Comparison of ENCODE assay signal across 25 mouse cellular contexts in genomic region chr10:117128693-117129092, GRCm38 (mm10). TPM values are rescaled to one million over a fixed set of nuclear protein-coding genes. Genes with fewer than 3 reads are reported as not detected.
A peak's percentile ranks its signal among the peaks of the same experiment; 100 is the strongest.
DNase-seq lines count a peak whose midpoint lies in the region; ATAC-seq and TF ChIP-seq lines count a peak whose summit lies in the region.
"Had no signal": no experiment of that assay in that cellular context is flagged by ENCODE, and none has a peak within 500 bp of the region (broad histone marks: within the 10 kb centered on the region; RNA-seq: fewer than 3 reads in every experiment).

No protein-coding gene starts in this region.

- WGBS in liver, embryonic 14.5 days (ENCODE audit: insufficient replicate concordance), result 59% methylated on average over 2 of the region's 2 CpGs
- 76% methylated on average over 2 of the region's 2 CpGs for WGBS in liver, postnatal 0 days (ENCODE audit: insufficient replicate concordance)
- WGBS in kidney, embryonic 16.5 days, result 96% methylated on average over 2 of the region's 2 CpGs
- 92% methylated on average over 2 of the region's 2 CpGs for WGBS in intestine, embryonic 15.5 days

- H3K9me3 ChIP-seq in MEL (replicated peaks; ENCODE audit: insufficient read depth, low read length), result no peaks in the 10 kb centered on the region
- H3K9me3 ChIP-seq in liver, embryonic 14.5 days (ENCODE audit: control insufficient read depth, low read length), result no peaks in the 10 kb centered on the region
- no peaks in the 10 kb centered on the region for H3K9me3 ChIP-seq in liver, postnatal 0 days (ENCODE audit: low read length)
- no peaks in the 10 kb centered on the region for H3K9me3 ChIP-seq in kidney, embryonic 16.5 days (ENCODE audit: low read length)
- H3K9me3 ChIP-seq in intestine, embryonic 15.5 days, result no peaks in the 10 kb centered on the region
- H3K9me3 ChIP-seq: forebrain, embryonic 10.5 days; forebrain, embryonic 13.5 days; heart, embryonic 10.5 days; heart, embryonic 13.5 days had no signal

- H3K4me1 ChIP-seq in MEL (ENCODE audit: control insufficient read depth in 1 of 2, insufficient read depth in 2 of 2, low read length in 2 of 2), result peaks cover 15 to 18% of the 10 kb centered on the region in 2 experiments
- peaks cover 29 to 31% of the 10 kb centered on the region in 2 experiments for H3K4me1 ChIP-seq in liver, embryonic 14.5 days (replicated peaks; ENCODE audit: control insufficient read depth in 2 of 2, insufficient read depth in 2 of 2, low read length in 1 of 2)
- H3K4me1 ChIP-seq in liver, postnatal 0 days (ENCODE audit: insufficient read depth), result peaks cover 15% of the 10 kb centered on the region
- peaks cover 7% of the 10 kb centered on the region for H3K4me1 ChIP-seq in kidney, embryonic 16.5 days (ENCODE audit: insufficient read depth, low read length)
- no peaks in the 10 kb centered on the region for H3K4me1 ChIP-seq in intestine, embryonic 15.5 days (replicated peaks)
- H3K4me1 ChIP-seq: forebrain, embryonic 13.5 days had no signal

- H3K9ac ChIP-seq in MEL (ENCODE audit: control insufficient read depth, low read depth, low read length, poor library complexity, severe bottlenecking), result no peak overlapping the region
- H3K9ac ChIP-seq in liver, embryonic 14.5 days (replicated peaks), result no peak overlapping the region
- no peak overlapping the region for H3K9ac ChIP-seq in liver, postnatal 0 days (replicated peaks)
- H3K9ac ChIP-seq in kidney, embryonic 16.5 days (replicated peaks; ENCODE audit: low read length), result no peak overlapping the region
- no peak overlapping the region for H3K9ac ChIP-seq in intestine, embryonic 15.5 days
- H3K9ac ChIP-seq: forebrain, embryonic 13.5 days; heart, embryonic 13.5 days; hindbrain, embryonic 14.5 days had no signal

- no peak overlapping the region for H3K4me2 ChIP-seq in liver, embryonic 14.5 days (ENCODE audit: low read depth)
- no peak overlapping the region for H3K4me2 ChIP-seq in liver, postnatal 0 days (ENCODE audit: low read depth, low read length)
- H3K4me2 ChIP-seq in kidney, embryonic 16.5 days (replicated peaks; ENCODE audit: low read depth, low read length), result no peak overlapping the region
- no peak overlapping the region for H3K4me2 ChIP-seq in intestine, embryonic 15.5 days (replicated peaks)
- H3K4me2 ChIP-seq: forebrain, embryonic 13.5 days; heart, embryonic 13.5 days; hindbrain, embryonic 14.5 days had no signal

- TF ChIP-seq RAD21 in MEL (IDR thresholded peaks at IDR 0.05; ENCODE audit: low read depth, low read length), result no peak

- H3K27me3 ChIP-seq in MEL (ENCODE audit: control insufficient read depth in 1 of 2, insufficient read depth in 2 of 2, low read length in 2 of 2), result no peaks in the 10 kb centered on the region
- H3K27me3 ChIP-seq in liver, embryonic 14.5 days (ENCODE audit: control insufficient read depth, insufficient read depth, low read length), result no peaks in the 10 kb centered on the region
- H3K27me3 ChIP-seq in liver, postnatal 0 days (ENCODE audit: insufficient read depth, low read length), result no peaks in the 10 kb centered on the region
- no peaks in the 10 kb centered on the region for H3K27me3 ChIP-seq in kidney, embryonic 16.5 days (ENCODE audit: insufficient read depth, low read length)
- H3K27me3 ChIP-seq in intestine, embryonic 15.5 days (replicated peaks), result no peaks in the 10 kb centered on the region
- H3K27me3 ChIP-seq: forebrain, embryonic 13.5 days; heart, embryonic 13.5 days; Patski had no signal

- peak; percentile 55; the same call in 1 of the 2 replicates for ATAC-seq in liver, embryonic 14.5 days (ENCODE audit: insufficient read depth)
- no peak for ATAC-seq in liver, postnatal 0 days
- ATAC-seq in kidney, embryonic 16.5 days (ENCODE audit: low FRiP score, low TSS enrichment), result no peak
- no peak for ATAC-seq in intestine, embryonic 15.5 days
- ATAC-seq: forebrain, embryonic 13.5 days; forebrain, embryonic 16.5 days; hindbrain, postnatal 0 days; Patski had no signal

- TF ChIP-seq CTCF in gastrocnemius, adult 2 months (IDR thresholded peaks at IDR 0.05), result no peak
- no peak for TF ChIP-seq CTCF in MEL (IDR thresholded peaks at IDR 0.05 in 2 of 3, conservative IDR thresholded peaks at IDR 0.05 in 1 of 3; ENCODE audit: control insufficient read depth in 1 of 3, insufficient read depth in 1 of 3, low read depth in 2 of 3, low read length in 3 of 3, poor library complexity in 1 of 3, severe bottlenecking in 1 of 3)
- TF ChIP-seq CTCF in liver, embryonic 14.5 days (IDR thresholded peaks at IDR 0.05; ENCODE audit: low read depth), result no peak
- no peak for TF ChIP-seq CTCF in liver, postnatal 0 days (IDR thresholded peaks at IDR 0.05; ENCODE audit: low read depth)

- H3K79me2 ChIP-seq in MEL (ENCODE audit: control insufficient read depth, insufficient read depth, low read length, poor library complexity), result peaks cover 18% of the 10 kb centered on the region

- no peak overlapping the region for H3K4me3 ChIP-seq in gastrocnemius, adult 2 months
- H3K4me3 ChIP-seq in MEL (ENCODE audit: control insufficient read depth in 1 of 2, insufficient read depth in 1 of 2, low read depth in 2 of 2, low read length in 2 of 2), result no peak overlapping the region
- H3K4me3 ChIP-seq in liver, embryonic 14.5 days (ENCODE audit: insufficient read depth in 1 of 2, low read depth in 2 of 2, low read length in 2 of 2), result no peak overlapping the region
- no peak overlapping the region for H3K4me3 ChIP-seq in liver, postnatal 0 days (ENCODE audit: low read depth, low read length)
- H3K4me3 ChIP-seq in kidney, embryonic 16.5 days (ENCODE audit: low read length), result no peak overlapping the region
- no peak overlapping the region for H3K4me3 ChIP-seq in intestine, embryonic 15.5 days (replicated peaks)
- H3K4me3 ChIP-seq: forebrain, embryonic 10.5 days; forebrain, embryonic 13.5 days; heart, adult 2 months; heart, embryonic 10.5 days; heart, embryonic 13.5 days had no signal

- H3K36me3 ChIP-seq in MEL (ENCODE audit: control insufficient read depth in 1 of 2, insufficient read depth in 2 of 2, low read length in 2 of 2), result peaks cover 2 to 18% of the 10 kb centered on the region in 2 experiments
- peaks cover 12% of the 10 kb centered on the region for H3K36me3 ChIP-seq in liver, embryonic 14.5 days (replicated peaks; ENCODE audit: control insufficient read depth, insufficient read depth, low read depth)
- peaks cover 7% of the 10 kb centered on the region for H3K36me3 ChIP-seq in liver, postnatal 0 days (replicated peaks; ENCODE audit: insufficient read depth, low read length)
- H3K36me3 ChIP-seq in kidney, embryonic 16.5 days (ENCODE audit: insufficient read depth, low read length), result peaks cover 3% of the 10 kb centered on the region; the same call in 1 of the 2 replicates
- no peaks in the 10 kb centered on the region for H3K36me3 ChIP-seq in intestine, embryonic 15.5 days

- DNase-seq in gastrocnemius, adult 2 months, result no peak
- DNase-seq in gastrocnemius, postnatal 10 days, result no peak
- DNase-seq in MEL (ENCODE audit: low read depth, low spot score), result no peak
- DNase-seq in liver, embryonic 14.5 days (ENCODE audit: low read depth in 3 of 3, low spot score in 3 of 3), result no peak
- DNase-seq in liver, postnatal 0 days, result no peak
- DNase-seq in adipocyte (ENCODE audit: low spot score), result no peak
- DNase-seq: adrenal gland, adult 8-10 months; adrenal gland, postnatal 25 days; cerebellum, adult 11-12 months; cerebellum, adult 8-10 months; cerebellum, postnatal 14 days; gastrocnemius, postnatal 36 days; heart, adult 2 months; heart, postnatal 14 days; heart, postnatal 4 days had no signal

- 0 out of 2 replicates have a peak overlapping the region, but pooled peaks have one; percentile 12 for H3K27ac ChIP-seq in gastrocnemius, adult 2 months
- no peak overlapping the region for H3K27ac ChIP-seq in MEL (ENCODE audit: control insufficient read depth, low read depth, low read length)
- H3K27ac ChIP-seq in liver, embryonic 14.5 days, result no peak overlapping the region
- no peak overlapping the region for H3K27ac ChIP-seq in liver, postnatal 0 days (ENCODE audit: low read depth)
- no peak overlapping the region for H3K27ac ChIP-seq in kidney, embryonic 16.5 days (ENCODE audit: low read length)
- H3K27ac ChIP-seq in intestine, embryonic 15.5 days, result no peak overlapping the region
- H3K27ac ChIP-seq: forebrain, embryonic 10.5 days; forebrain, embryonic 13.5 days; heart, embryonic 10.5 days; heart, embryonic 13.5 days; hindbrain, embryonic 14.5 days; hindbrain, postnatal 0 days had no signal

- TF ChIP-seq POLR2A in MEL (IDR thresholded peaks at IDR 0.05; ENCODE audit: control insufficient read depth in 1 of 2, insufficient read depth in 1 of 2, low read depth in 1 of 2, low read length in 2 of 2, poor library complexity in 1 of 2), result no peak

- peak in 1 of 2 experiments; percentile 21; a peak in 2 of 4 replicates for TF ChIP-seq EP300 in MEL (IDR thresholded peaks at IDR 0.05; ENCODE audit: low read depth in 1 of 2, low read length in 2 of 2)
- peak; percentile 64 for TF ChIP-seq EP300 in liver, embryonic 14.5 days (IDR thresholded peaks at IDR 0.05; ENCODE audit: low read depth)
- TF ChIP-seq EP300 in liver, postnatal 0 days (IDR thresholded peaks at IDR 0.05; ENCODE audit: low read depth), result peak; percentile 45; the same call in 1 of the 2 replicates

- intact Hi-C loops in gastrocnemius, adult 2 months (cut with DNase I), result no loop called here

TF ChIP-seq in MEL, 35 proteins besides CTCF, POLR2A, EP300 and RAD21:
- peak; percentile 54; the same call in 1 of the 2 replicates for TF ChIP-seq TCF12 (IDR thresholded peaks at IDR 0.05; ENCODE audit: low read depth, low read length)
- no peak for TF ChIP-seq ZKSCAN1 (IDR thresholded peaks at IDR 0.05; ENCODE audit: low read depth, low read length)
- TF ChIP-seq GATA1 (IDR thresholded peaks at IDR 0.05; ENCODE audit: low read depth, low read length), result peak; percentile 60; the same call in 1 of the 2 replicates
- no peak for TF ChIP-seq SMC3 (IDR thresholded peaks at IDR 0.05; ENCODE audit: low read depth, low read length)
- TF ChIP-seq GABPA (IDR thresholded peaks at IDR 0.05; ENCODE audit: low read depth, low read length), result no peak
TF ChIP-seq in MEL: peak in this region for 2.

RNA-seq across cellular contexts. Expression of gene Frs2, which starts 19.6 kb away (rescaled TPM):
- 10 to 100 TPM in 1 of 2 experiments, 1 to 10 TPM in 1; 8.1 to 11.5 TPM for total RNA-seq in gastrocnemius, adult 2 months (2021)
- total RNA-seq in gastrocnemius, postnatal 10 days (2021), result 10 to 100 TPM; 11.3 to 15.0 TPM
- 6.6 and 6.7 TPM in 2 replicates for total RNA-seq in MEL (2012; rRNA removed)
- polyA plus RNA-seq in MEL (2012; ENCODE audit: insufficient read depth in 1 of 2, insufficient read length in 2 of 2, low read depth in 1 of 2, low replicate concordance in 2 of 2, missing spikeins in 1 of 2), result 100 to 1,000 TPM in 1 of 2 experiments, 10 to 100 TPM in 1; 11.8 to 129 TPM
- 7.9 and 9.2 TPM in 2 replicates for polyA plus RNA-seq in liver, embryonic 14.5 days (2012; rRNA removed)
- polyA plus RNA-seq in liver, embryonic 14.5 days (2014; fragmentation: Nextera tagmentation; extraction: Ambion mirVana), result 8.8 and 11.2 TPM in 2 replicates
- 7.7 and 8.0 TPM in 2 replicates for polyA plus RNA-seq in liver, postnatal 0 days (2015; fragmentation: Nextera tagmentation; extraction: Ambion mirVana)
- polyA plus RNA-seq in kidney, embryonic 16.5 days (2015; fragmentation: Nextera tagmentation; extraction: Ambion mirVana), result 18.0 and 19.7 TPM in 2 replicates
- 14.2 and 16.8 TPM in 2 replicates for polyA plus RNA-seq in intestine, embryonic 15.5 days (2015; fragmentation: Nextera tagmentation; extraction: Ambion mirVana)
